Mouse (Mus musculus): ENCODE data around the gene Gtf2ird2.
A peak's percentile ranks its signal among the peaks of the same experiment; 100 is the strongest.

The Gtf2ird2 gene

GRCm38 (mm10) chr5:134182735-134183134, 1.1 kb upstream of the Gtf2ird2 start:
- no peak for DNase-seq (ENCODE audit: low read depth, low spot score)

GRCm38 (mm10) chr5:134183162-134183561, 657 bp upstream of the Gtf2ird2 start:
- no peak for DNase-seq (ENCODE audit: low read depth, low spot score)

DNA sequence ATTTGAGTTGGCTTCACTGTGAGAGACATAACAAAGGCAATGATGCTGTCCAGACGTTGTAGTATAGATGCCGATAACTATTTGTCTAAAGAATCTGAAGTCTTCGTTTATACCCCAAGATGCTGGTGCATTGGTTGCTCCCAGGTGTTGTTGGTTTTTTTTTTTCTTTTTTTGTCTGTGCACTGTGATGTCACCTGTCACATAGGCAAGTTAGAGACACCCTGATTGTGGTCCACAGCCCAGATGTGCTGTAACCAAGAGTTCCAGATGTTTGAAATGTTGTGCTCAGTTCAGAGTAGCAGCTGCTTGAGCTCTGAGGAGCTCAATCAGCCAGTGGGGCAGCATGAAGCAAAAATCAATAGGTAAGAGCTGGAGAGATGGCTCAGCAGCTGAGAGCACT, 2.2 kb downstream of the Gtf2ird2 start:
- DNase-seq (ENCODE audit: low read depth, low spot score): no peak

DNA sequence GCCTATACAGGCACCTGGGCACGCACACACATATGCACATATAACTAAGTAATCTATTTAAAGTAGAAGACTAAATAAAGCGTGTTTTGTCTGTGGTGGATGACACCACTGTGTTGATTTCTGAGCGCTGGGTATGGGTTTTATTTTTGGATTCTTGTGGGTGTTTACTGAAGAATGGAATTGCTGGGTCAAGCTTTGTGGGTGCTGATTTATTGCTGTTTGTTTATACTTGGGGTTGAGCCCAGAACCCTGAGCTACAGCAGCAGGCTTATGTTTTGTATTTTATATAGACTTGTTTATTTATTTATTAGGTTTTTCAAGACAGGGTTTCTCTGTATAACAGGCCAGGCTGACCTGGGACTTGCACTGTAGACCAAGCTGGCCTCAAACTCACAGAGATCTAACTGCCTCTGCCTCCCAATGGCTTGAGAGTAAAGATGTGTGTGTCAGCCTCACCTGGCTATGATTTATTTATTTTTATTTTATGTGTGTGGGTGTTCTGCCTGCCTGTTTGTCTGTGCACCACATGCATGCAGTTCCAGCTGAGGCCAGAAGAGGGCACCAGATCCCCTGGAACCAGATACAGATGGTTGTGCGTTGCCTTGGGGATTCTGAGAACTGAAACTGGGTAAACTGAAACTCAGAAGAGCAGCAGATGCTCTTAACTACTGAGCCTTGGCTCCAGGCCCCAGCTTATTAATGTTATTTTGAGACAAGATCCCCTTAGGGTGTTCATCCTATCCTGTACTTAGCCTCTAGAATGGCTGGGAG, 3.3 kb downstream of the Gtf2ird2 start:
- DNase-seq (ENCODE audit: low read depth, low spot score): peak; percentile 86

- no peak for DNase-seq (ENCODE audit: low read depth, low spot score)
Measured at GRCm38 (mm10) chr5:134188571-134188970, 4.8 kb downstream of the Gtf2ird2 start.

DNA sequence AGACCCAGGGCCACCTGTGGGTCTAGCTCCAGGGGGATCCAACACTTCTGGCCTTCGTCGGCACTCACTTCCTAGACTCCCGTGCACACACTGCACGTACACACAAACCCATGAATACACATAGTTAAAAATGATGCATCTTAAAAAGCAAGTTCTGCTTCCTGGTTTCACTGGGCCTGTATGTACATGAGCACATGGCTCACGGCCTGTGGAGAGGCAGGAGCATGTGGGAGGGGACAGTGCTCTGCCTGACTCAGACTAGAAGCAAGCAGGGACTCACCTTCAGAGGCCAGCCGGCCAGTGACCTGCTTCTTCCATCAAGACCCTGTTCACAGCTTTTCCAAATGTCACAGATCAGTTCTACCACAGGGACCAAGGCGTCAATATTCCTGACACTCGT, 9.8 kb downstream of the Gtf2ird2 start:
- no peak for DNase-seq (ENCODE audit: low read depth, low spot score)

GRCm38 (mm10) chr5:134206721-134207120, 22.9 kb downstream of the Gtf2ird2 start:
- no peak for DNase-seq (ENCODE audit: low read depth, low spot score)

- no peak for DNase-seq (ENCODE audit: low read depth, low spot score)
Measured at GRCm38 (mm10) chr5:134209931-134210554, 26.2 kb downstream of the Gtf2ird2 start.

- DNase-seq (ENCODE audit: low read depth, low spot score): no peak
Measured at GRCm38 (mm10) chr5:134214021-134214806, 30.4 kb downstream of the Gtf2ird2 start.

DNA sequence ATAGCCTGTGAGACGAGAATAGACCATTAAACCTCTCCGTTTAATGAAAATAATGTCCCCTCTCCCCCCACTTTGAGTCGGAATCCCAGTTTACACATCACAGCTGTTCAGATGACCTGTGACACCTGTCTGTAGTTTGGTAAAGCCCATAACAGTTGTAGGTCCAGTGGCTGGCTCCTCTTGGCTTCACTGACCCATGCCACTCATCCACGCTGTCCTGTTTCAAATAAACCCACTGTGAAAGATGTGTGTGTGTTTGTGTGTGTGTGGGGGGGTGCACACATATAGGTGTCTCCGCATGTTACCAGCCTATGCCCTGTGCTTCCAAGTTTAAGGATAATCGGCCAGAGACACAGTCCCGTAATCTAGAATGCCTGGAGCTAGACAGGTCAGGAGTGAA, 34.1 kb downstream of the Gtf2ird2 start:
- DNase-seq (ENCODE audit: low read depth, low spot score): no peak

- no peak for DNase-seq (ENCODE audit: low read depth, low spot score)
Measured at GRCm38 (mm10) chr5:134221278-134221677, 37.5 kb downstream of the Gtf2ird2 start.

DNA sequence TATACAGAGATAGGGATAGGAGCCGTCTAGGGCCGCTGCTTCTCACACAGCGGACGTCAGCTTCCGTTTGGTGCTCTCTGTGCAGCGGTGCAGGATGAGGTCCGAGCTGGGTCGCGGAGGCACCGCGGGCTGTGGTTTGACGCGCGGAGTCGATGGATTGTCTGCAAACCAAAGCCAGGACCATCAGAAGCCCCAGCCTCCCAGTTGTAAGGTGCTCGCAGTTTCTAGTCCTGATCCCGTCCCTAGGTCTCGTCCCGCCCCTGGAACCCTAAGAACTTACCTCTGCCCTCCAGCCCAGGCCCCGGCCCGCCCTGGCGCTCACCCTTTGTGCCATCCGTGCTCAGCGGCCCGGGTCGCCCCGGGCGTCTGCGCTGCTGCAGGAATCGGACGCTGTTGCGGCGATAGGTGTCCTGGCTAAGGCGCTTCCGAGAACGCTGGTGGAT, 37.9 kb downstream of the Gtf2ird2 start:
- no peak for DNase-seq (ENCODE audit: low read depth, low spot score)

- DNase-seq (ENCODE audit: low read depth, low spot score): no peak
Measured at GRCm38 (mm10) chr5:134225110-134225901, 41.5 kb downstream of the Gtf2ird2 start.

DNA sequence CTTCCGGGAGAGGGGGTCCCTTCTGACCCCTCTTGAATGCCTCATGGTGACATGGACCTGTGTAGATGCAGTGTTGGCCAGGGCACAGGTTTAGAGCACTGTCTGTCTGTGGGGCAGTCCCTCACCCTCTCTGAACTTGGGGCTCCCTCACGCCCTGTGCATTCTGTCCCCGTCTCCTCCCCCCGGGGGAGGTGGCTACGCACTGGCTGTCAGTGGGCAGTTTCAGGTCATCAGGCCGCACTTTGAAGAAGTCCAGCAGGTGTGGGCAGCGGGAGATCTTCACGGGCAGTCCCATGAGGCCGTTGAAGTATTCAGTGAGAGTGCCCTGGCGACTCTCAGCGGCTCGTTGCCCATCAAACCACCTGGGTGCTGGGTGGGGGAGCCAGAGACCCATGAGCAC, 43.1 kb downstream of the Gtf2ird2 start:
- no peak for DNase-seq (ENCODE audit: low read depth, low spot score)

- peak; percentile 58 for DNase-seq (ENCODE audit: low read depth, low spot score)
Measured at GRCm38 (mm10) chr5:134227574-134228248, 43.9 kb downstream of the Gtf2ird2 start.

DNA sequence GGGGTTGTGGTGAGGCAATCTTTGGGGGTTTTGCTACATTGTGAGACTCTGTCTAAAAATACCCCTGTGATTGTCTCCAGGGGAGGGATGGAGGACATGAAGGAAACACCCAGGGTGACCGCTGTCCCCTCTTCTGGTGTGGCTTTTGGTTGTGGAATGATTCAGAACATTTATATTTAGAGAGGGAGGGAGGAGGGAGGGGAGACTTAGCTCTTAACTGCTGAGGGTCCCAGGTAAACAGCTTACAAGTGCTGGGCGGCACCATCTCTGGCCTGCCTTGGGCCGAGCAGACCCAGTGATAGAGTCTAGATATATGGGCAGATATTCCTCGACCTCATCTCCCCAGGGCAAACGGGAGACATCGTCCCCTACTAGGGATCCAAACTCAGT, 44.4 kb downstream of the Gtf2ird2 start:
- DNase-seq (ENCODE audit: low read depth, low spot score): no peak

DNA sequence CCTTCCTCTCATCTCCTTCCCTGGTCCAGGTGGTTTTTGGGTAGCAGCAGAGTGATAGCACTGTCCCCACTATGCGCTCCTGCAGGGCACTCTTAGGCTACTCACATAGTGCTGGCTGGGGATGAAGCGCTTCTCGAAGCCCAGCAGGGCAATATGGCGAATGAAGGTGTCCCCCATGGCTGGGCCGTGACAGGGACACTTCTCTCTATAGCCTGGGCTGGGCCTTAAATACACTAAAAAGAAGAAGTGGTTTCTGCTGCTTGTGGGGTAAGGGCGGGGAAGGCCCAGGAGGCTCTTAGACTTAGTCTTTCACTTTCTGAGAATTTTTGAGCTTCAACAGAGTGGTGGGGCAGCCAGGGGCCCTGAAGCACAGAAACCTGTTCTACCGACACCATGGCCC, 45.6 kb downstream of the Gtf2ird2 start, which contains the start of gene Ncf1:
Gene Ncf1 (minus strand): TSS at position 235 of the 400 bp plus-strand sequence.
- DNase-seq (ENCODE audit: low read depth, low spot score): no peak

GRCm38 (mm10) chr5:134231376-134231775, 47.6 kb downstream of the Gtf2ird2 start:
- DNase-seq (ENCODE audit: low read depth, low spot score): no peak

- no peak for DNase-seq (ENCODE audit: low read depth, low spot score)
Measured at GRCm38 (mm10) chr5:134232111-134232510, 48.3 kb downstream of the Gtf2ird2 start.

- peak; percentile 34 for DNase-seq (ENCODE audit: low read depth, low spot score)
Measured at GRCm38 (mm10) chr5:134232568-134232967, 48.7 kb downstream of the Gtf2ird2 start.

DNA sequence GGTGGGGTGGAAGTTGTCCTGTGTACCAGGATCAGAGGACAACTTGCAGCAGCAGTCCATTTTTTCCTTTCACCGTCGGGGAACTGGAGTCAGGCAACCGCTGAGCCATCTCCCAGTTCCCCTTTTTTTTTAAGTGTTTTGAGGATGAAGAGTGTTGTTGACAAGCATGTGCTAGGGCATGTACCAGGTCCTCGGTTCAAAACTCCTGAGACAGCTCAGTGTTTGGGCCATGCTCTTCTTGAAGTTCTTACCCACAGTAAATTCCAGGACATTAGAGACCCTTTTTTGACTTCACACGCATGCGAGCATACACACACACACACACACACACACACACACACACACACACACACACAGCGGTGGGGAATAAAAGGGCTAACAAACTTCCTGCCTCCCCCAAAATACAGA, 49.4 kb downstream of the Gtf2ird2 start:
- no peak for DNase-seq (ENCODE audit: low read depth, low spot score)

Data from ES-CJ7 (cell line).